Mouse (Mus musculus): Measurements from ENCODE around the gene 4930444G20Rik.
"Not testable (repeated sequence)": the region's sequence is repeated elsewhere in the genome, so short reads cannot be mapped to it uniquely, and the experiment has no call there.

4930444G20Rik gene

GRCm38 (mm10) chr10:22067979-22068378 is at the start of gene 4930444G20Rik:
4930444G20Rik (minus strand) TSS chr10:22068079.
- not testable (repeated sequence) for DNase-seq

DNA sequence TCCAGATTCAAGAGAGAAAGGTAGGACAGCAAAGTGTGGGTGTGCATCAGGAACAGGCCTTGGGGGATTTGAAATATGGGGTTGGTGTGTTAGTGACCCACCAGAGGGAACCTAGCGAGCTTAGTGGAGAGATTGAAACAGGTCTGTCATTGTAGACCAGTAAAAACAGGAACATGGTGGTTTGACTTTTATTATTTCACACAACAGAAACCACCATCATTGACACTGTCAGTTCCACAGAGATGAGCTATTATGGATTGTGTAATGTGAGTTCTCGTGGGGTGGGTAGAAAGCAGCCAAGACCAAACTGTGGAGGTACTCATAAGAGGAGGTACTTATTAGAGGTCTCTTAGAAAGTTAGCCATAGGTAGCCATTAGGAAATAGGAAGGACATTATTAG is 6.7 kb upstream of the 4930444G20Rik start:
- DNase-seq: no peak

- no peak for DNase-seq
Observed at GRCm38 (mm10) chr10:22072739-22073138, 4.9 kb upstream of the 4930444G20Rik start.

DNA sequence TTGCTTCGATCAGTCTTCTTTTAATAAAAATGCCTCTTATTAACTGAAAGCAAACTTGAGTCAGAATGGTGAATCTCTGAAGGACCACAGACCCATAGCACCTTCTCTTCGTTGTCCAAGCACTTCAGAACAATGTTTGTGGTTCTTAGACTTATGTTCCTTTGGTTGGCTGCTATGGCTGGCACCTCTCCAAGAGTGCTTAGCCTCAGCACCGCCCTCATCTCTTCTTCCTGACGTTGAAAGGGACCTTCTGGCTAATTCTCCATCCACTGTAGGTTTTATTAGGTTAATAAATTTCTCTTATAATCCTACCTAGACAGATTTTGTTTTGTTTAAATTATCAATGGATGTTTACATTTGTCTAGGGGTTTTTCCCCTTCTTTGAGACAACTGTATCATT is 2.7 kb upstream of the 4930444G20Rik start:
- no peak for DNase-seq

DNA sequence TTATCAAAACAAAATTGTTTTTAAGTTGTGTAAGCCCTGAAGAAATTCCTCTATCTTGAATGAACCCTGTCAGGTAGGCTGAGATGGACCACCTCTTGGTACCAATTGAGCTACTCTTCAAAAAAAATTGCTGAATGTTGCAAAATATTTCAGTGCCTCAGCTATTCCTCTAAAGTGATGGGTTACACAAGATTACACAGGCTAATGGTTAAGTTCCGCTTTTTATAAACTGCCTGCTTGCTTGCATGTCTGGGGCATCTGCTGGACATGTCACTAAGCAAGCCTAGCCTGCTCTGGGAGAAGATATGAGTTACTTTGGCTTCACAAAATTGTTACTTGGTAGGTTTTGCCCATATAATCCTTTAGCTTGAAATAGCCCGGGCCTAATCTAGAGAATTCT is 2.3 kb upstream of the 4930444G20Rik start:
- no peak for DNase-seq

DNA sequence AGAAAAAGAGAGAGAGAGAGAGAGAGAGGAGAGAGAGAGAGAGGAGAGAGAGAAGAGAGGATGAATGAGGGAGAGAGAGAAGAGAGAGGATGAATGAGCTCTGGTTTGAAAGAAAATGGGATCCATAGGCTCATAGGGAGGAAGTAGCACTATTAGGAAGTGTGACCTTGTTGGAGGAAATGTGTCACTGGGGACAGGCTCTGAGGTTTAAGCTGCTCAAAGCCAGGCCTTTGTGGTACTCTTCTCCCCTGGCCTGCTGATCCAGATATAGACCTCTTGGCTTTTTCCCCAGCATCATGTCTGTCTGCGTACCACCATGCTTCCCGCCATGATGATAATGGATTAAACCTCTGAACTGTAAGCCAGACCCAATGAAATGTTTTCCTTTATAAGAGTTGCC is 8.5 kb downstream of the 4930444G20Rik start:
- DNase-seq: no peak

- no peak for DNase-seq
Observed at GRCm38 (mm10) chr10:22059026-22059325, 8.9 kb downstream of the 4930444G20Rik start.

GRCm38 (mm10) chr10:22058218-22059025 is 9.5 kb downstream of the 4930444G20Rik start:
- DNase-seq: peak; percentile 90 to 94

DNA sequence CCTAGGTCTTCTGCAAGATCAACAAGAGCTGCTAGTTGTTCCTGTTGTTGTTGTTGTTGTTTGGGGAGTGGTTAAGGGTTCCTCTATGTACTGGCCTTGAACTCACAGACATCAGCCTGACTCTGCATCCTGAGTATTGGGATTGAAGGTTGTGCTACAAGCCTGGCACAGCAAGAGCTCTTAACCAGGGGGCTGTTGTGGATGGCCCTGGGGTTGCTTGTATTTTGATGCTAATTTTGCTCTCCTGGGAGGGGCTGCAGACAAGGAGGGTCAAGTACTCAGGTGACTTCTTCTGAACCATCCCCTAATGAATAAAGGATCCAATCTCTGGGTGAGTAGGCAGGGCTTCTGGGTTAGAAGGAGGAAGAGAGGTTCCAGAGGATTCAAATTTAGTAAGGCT is 12.6 kb downstream of the 4930444G20Rik start:
- DNase-seq: no peak

- peak; percentile 44 to 56 for DNase-seq
Observed at GRCm38 (mm10) chr10:22036256-22036655, 31.6 kb downstream of the 4930444G20Rik start.

GRCm38 (mm10) chr10:22034303-22034702 is 33.6 kb downstream of the 4930444G20Rik start:
- peak; percentile 23 to 37 for DNase-seq

- DNase-seq: no peak
Observed at GRCm38 (mm10) chr10:22018618-22019017, 49.3 kb downstream of the 4930444G20Rik start.

- DNase-seq: no peak
Observed at GRCm38 (mm10) chr10:22017469-22018159, 50.3 kb downstream of the 4930444G20Rik start.
